Comparison of ENCODE assay signal across 8 mouse cellular contexts in genomic region chr4:120248800-120249261, GRCm38 (mm10). TPM values are rescaled to one million over a fixed set of nuclear protein-coding genes. Genes with fewer than 3 reads are reported as not detected.
A peak's percentile ranks its signal among the peaks of the same experiment; 100 is the strongest.
DNase-seq lines count a peak whose midpoint lies in the region; ATAC-seq lines count a peak whose summit lies in the region.

No protein-coding gene starts in this region.

- no peaks in the 10 kb centered on the region for H3K27me3 ChIP-seq in hindbrain, embryonic 11.5 days (ENCODE audit: control insufficient read depth, insufficient read depth, low read length)
- H3K27me3 ChIP-seq in midbrain, embryonic 10.5 days (ENCODE audit: low read depth, poor library complexity, severe bottlenecking): peaks cover 26% of the 10 kb centered on the region

- peak overlapping the region; percentile 67 for H3K27ac ChIP-seq in hindbrain, embryonic 11.5 days (ENCODE audit: low read depth, low read length)
- H3K27ac ChIP-seq in midbrain, embryonic 10.5 days (replicated peaks): peak overlapping the region; percentile 56

- H3K9me3 ChIP-seq in hindbrain, embryonic 11.5 days (ENCODE audit: control insufficient read depth, low read length): no peaks in the 10 kb centered on the region
- H3K9me3 ChIP-seq in midbrain, embryonic 10.5 days (replicated peaks): no peaks in the 10 kb centered on the region

- 4% methylated on average over 8 of the region's 8 CpGs for WGBS in hindbrain, embryonic 11.5 days
- WGBS in midbrain, embryonic 10.5 days: 7% methylated on average over 8 of the region's 8 CpGs

- H3K4me3 ChIP-seq in hindbrain, embryonic 11.5 days (ENCODE audit: low read depth, low read length): no peak overlapping the region
- no peak overlapping the region; the same call in 1 of the 2 replicates for H3K4me3 ChIP-seq in midbrain, embryonic 10.5 days

- H3K4me1 ChIP-seq in hindbrain, embryonic 11.5 days (replicated peaks; ENCODE audit: control insufficient read depth, insufficient read depth, low read length): peaks cover 20% of the 10 kb centered on the region
- peaks cover 51% of the 10 kb centered on the region for H3K4me1 ChIP-seq in midbrain, embryonic 10.5 days

- H3K9ac ChIP-seq in hindbrain, embryonic 11.5 days (ENCODE audit: low read depth, low read length): 0 out of 2 replicates have a peak overlapping the region, but pooled peaks have one; percentile 23

- no peak overlapping the region; the same call in 1 of the 2 replicates for H3K4me2 ChIP-seq in hindbrain, embryonic 11.5 days (replicated peaks; ENCODE audit: low read depth, low read length)

- peak; percentile 35; the same call in 1 of the 2 replicates for ATAC-seq in hindbrain, embryonic 11.5 days (ENCODE audit: low FRiP score)
- ATAC-seq in activated CD4-positive, CD25-positive, alpha-beta regulatory T cell, adult 4 months: no peak

- peak; percentile 82 for DNase-seq in MN1 (ENCODE audit: low spot score)
- peak; percentile 60 to 88 for DNase-seq in cerebellum, postnatal 4 days (ENCODE audit: low spot score in 2 of 2)
- DNase-seq in gastrocnemius, adult 18-20 months (ENCODE audit: low spot score): peak; percentile 93
- DNase-seq in hindbrain, embryonic 11.5 days (ENCODE audit: low spot score): peak; percentile 58
- peak; percentile 81 to 82 for DNase-seq in layer of hippocampus, postnatal 36 days
- DNase-seq in midbrain, embryonic 10.5 days (ENCODE audit: low spot score): peak; percentile 64
- peak; percentile 10 for DNase-seq in yolk sac, embryonic 10.5 days (ENCODE audit: low spot score)

- no peaks in the 10 kb centered on the region for H3K36me3 ChIP-seq in hindbrain, embryonic 11.5 days (ENCODE audit: control insufficient read depth, insufficient read depth, low read length)
- H3K36me3 ChIP-seq in midbrain, embryonic 10.5 days: no peaks in the 10 kb centered on the region

RNA-seq across cellular contexts. Expression of gene Foxo6, which starts 38.3 kb away (rescaled TPM):
- total RNA-seq in gastrocnemius, adult 18-20 months (2021): 1 to 10 TPM; 4.4 to 6.6 TPM
- polyA plus RNA-seq in hindbrain, embryonic 11.5 days (2014; fragmentation: Nextera tagmentation; extraction: Ambion mirVana): 0.20 and 0.39 TPM in 2 replicates
- 10 to 100 TPM; 37.1 to 38.6 TPM for total RNA-seq in layer of hippocampus, postnatal 36 days (2021)
- polyA plus RNA-seq in midbrain, embryonic 10.5 days (2016; fragmentation: Nextera tagmentation; extraction: Ambion mirVana): 0.07 TPM in 2 replicates
- polyA plus RNA-seq in activated CD4-positive, CD25-positive, alpha-beta regulatory T cell, adult 4 months (2017; shearing (Covaris generic)): not detected

Comparison
In these comparisons a context has a peak if more than half of its experiments do, and no peak if none do; other contexts are left out.
1. DNase-seq: peak in every context shown above with its lines; median percentile 93 in gastrocnemius, adult 18-20 months; 82 in MN1; 82 in layer of hippocampus, postnatal 36 days; 74 in cerebellum, postnatal 4 days; 64 in midbrain, embryonic 10.5 days; 58 in hindbrain, embryonic 11.5 days; 10 in yolk sac, embryonic 10.5 days.